Mouse (Mus musculus): ENCODE data around the gene Nprl2. TPM values are rescaled to one million over a fixed set of nuclear protein-coding genes. Genes with fewer than 3 reads are reported as not detected.

Nprl2 gene
- 24.8 and 31.3 TPM in 2 replicates for polyA plus RNA-seq (2012; rRNA removed)

DNA sequence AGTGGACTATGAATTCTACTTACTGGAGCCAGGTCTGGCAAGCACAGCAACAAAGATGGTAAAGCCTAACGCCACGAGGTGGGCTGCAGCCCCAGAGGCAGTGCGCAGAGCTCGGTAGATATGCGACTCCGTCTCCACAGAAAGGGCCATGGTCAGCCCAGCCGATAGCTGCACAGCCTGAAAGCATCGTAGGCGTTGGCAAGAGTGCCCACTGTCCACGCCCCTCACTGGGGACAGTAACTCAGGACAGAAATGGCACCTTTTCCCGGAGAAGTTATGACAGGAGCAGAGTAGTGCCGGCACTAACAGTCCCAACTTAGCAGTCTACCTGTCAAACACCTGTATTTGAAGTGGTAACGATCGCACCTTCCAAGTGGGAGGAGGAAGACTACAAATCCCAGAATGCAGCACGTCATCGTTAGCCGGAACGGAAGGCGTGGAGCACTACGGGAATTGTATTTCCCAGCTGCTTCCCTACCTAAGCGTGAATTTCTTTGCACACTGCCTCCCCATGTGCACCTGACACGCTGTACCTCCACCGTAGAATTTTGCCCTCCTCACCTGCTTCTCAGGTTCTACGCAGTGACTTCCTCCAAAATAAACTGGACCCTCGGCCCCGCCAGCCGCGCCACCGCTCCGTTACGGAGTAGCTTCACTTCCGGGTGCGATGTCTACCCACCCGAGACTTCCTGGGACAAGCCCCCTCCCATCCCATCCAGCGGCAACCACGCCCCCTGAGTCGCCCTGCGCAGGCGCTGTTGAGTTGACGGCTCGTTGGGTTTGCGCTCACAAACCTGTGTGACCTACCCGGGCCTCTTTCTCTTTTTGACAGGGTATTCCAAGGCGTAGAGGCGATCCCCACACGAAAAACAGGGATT, at the start of gene Nprl2, which contains the start of gene Cyb561d2:
Nprl2 (plus strand) TSS at position 753 of the 878 bp plus-strand sequence.
Cyb561d2 (minus strand) TSS at position 720 of the 878 bp plus-strand sequence.
- DNase-seq = peak; percentile 96
- H3K4me3 ChIP-seq (replicated peaks; ENCODE audit: extremely low read depth, low read depth, low read length) = peak within 1 kb of the TSS; percentile 95
- H3K4me1 ChIP-seq (ENCODE audit: control insufficient read depth, insufficient read depth, low read length) = peaks cover 13% of the 10 kb centered on the region
- under 1% methylated on average over 46 of the region's 46 CpGs for WGBS
- TF ChIP-seq POLR2A (IDR thresholded peaks at IDR 0.05; ENCODE audit: borderline replicate concordance, extremely low read depth, low read depth, low read length) = peak; percentile 69; the same call in 1 of the 2 replicates
- TF ChIP-seq CTCF (IDR thresholded peaks at IDR 0.05; ENCODE audit: insufficient read depth, low read length) = no peak

- TF ChIP-seq CTCF (IDR thresholded peaks at IDR 0.05; ENCODE audit: insufficient read depth, low read length) (no peak), POLR2A (IDR thresholded peaks at IDR 0.05; ENCODE audit: borderline replicate concordance, extremely low read depth, low read depth, low read length) (no peak)
- DNase-seq = no peak
- Histone ChIP-seq H3K4me1 (ENCODE audit: control insufficient read depth, insufficient read depth, low read length) (no peaks in the 10 kb centered on the region), H3K4me3 (replicated peaks; ENCODE audit: extremely low read depth, low read depth, low read length) (no peak overlapping the region)
- WGBS = 50% methylated on average over 1 of the region's 1 CpGs
These were observed 48.5 kb upstream of the Nprl2 start for GRCm38 (mm10) chr9:107493511-107493910.

GRCm38 (mm10) chr9:107494238-107494637, 47.8 kb upstream of the Nprl2 start:
- DNase-seq = no peak
- 83% methylated on average over 12 of the region's 12 CpGs for WGBS
- TF ChIP-seq CTCF (IDR thresholded peaks at IDR 0.05; ENCODE audit: insufficient read depth, low read length) (no peak), POLR2A (IDR thresholded peaks at IDR 0.05; ENCODE audit: borderline replicate concordance, extremely low read depth, low read depth, low read length) (no peak)

GRCm38 (mm10) chr9:107496359-107496758, 45.7 kb upstream of the Nprl2 start:
- WGBS = 74% methylated on average over 3 of the region's 3 CpGs
- Histone ChIP-seq H3K4me3 (replicated peaks; ENCODE audit: extremely low read depth, low read depth, low read length) (no peak overlapping the region), H3K4me1 (ENCODE audit: control insufficient read depth, insufficient read depth, low read length) (no peaks in the 10 kb centered on the region)
- TF ChIP-seq POLR2A (IDR thresholded peaks at IDR 0.05; ENCODE audit: borderline replicate concordance, extremely low read depth, low read depth, low read length) (no peak), CTCF (IDR thresholded peaks at IDR 0.05; ENCODE audit: insufficient read depth, low read length) (no peak)
- DNase-seq = no peak

More at GRCm38 (mm10) chr9:107494238-107494637, 47.8 kb upstream of the Nprl2 start:
- no peaks in the 10 kb centered on the region for H3K4me1 ChIP-seq (ENCODE audit: control insufficient read depth, insufficient read depth, low read length)
- H3K4me3 ChIP-seq (replicated peaks; ENCODE audit: extremely low read depth, low read depth, low read length) = no peak overlapping the region

GRCm38 (mm10) chr9:107500708-107501286, 41.2 kb upstream of the Nprl2 start:
- TF ChIP-seq POLR2A (IDR thresholded peaks at IDR 0.05; ENCODE audit: borderline replicate concordance, extremely low read depth, low read depth, low read length) (no peak), CTCF (IDR thresholded peaks at IDR 0.05; ENCODE audit: insufficient read depth, low read length) (no peak)
- no peak overlapping the region for H3K4me3 ChIP-seq (replicated peaks; ENCODE audit: extremely low read depth, low read depth, low read length)
- 77% methylated on average over 3 of the region's 3 CpGs for WGBS
- no peaks in the 10 kb centered on the region for H3K4me1 ChIP-seq (ENCODE audit: control insufficient read depth, insufficient read depth, low read length)
- no peak for DNase-seq

DNA sequence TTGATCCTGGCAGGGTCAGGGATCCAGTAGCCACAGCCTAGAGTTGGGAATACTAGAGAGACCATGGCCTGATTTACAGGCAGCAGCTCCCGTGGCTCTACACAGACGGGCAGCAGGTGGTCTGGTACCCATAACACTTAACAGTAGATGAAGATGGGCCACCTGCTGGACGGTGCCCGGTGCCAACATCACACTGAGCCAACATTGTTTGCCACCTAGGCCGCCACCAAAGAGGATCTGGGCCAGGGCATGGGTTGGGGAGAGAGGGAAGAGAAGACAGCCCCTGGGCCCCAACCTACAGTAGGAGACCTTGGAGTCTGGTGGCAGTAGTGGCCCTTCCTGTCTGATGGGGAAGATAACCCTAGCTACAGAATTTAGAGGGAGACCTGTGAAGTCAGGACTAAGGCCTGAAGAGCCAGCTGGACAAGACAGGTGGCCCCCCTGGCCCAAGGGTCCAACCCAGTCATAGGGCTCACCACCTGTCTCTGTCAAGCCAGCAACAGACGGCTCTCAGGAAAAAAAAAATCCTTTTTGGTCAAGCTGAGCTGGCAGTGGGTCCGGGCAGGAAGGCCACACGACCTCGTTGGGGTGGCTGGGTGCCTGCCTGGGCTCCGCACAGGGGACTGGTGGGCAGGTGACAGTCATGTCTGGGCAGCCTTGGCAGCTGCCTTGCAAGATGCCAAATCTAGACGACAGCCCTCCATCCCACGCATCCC, 39.7 kb upstream of the Nprl2 start:
- no peaks in the 10 kb centered on the region for H3K4me1 ChIP-seq (ENCODE audit: control insufficient read depth, insufficient read depth, low read length)
- H3K4me3 ChIP-seq (replicated peaks; ENCODE audit: extremely low read depth, low read depth, low read length) = no peak overlapping the region
- DNase-seq = no peak
- WGBS = 82% methylated on average over 12 of the region's 12 CpGs
- TF ChIP-seq POLR2A (IDR thresholded peaks at IDR 0.05; ENCODE audit: borderline replicate concordance, extremely low read depth, low read depth, low read length) (no peak), CTCF (IDR thresholded peaks at IDR 0.05; ENCODE audit: insufficient read depth, low read length) (no peak)

GRCm38 (mm10) chr9:107504662-107505537, 37.1 kb upstream of the Nprl2 start:
- no peak for DNase-seq
- no peak for TF ChIP-seq POLR2A (IDR thresholded peaks at IDR 0.05; ENCODE audit: borderline replicate concordance, extremely low read depth, low read depth, low read length)
- TF ChIP-seq CTCF (IDR thresholded peaks at IDR 0.05; ENCODE audit: insufficient read depth, low read length) = no peak
- Histone ChIP-seq H3K4me3 (replicated peaks; ENCODE audit: extremely low read depth, low read depth, low read length) (no peak overlapping the region), H3K4me1 (ENCODE audit: control insufficient read depth, insufficient read depth, low read length) (no peaks in the 10 kb centered on the region)
- 76% methylated on average over 19 of the region's 19 CpGs for WGBS

- TF ChIP-seq POLR2A (IDR thresholded peaks at IDR 0.05; ENCODE audit: borderline replicate concordance, extremely low read depth, low read depth, low read length) = no peak
- no peak for TF ChIP-seq CTCF (IDR thresholded peaks at IDR 0.05; ENCODE audit: insufficient read depth, low read length)
- 50% methylated on average over 10 of the region's 10 CpGs for WGBS
- Histone ChIP-seq H3K4me1 (ENCODE audit: control insufficient read depth, insufficient read depth, low read length) (no peaks in the 10 kb centered on the region), H3K4me3 (replicated peaks; ENCODE audit: extremely low read depth, low read depth, low read length) (no peak overlapping the region)
- DNase-seq = no peak
These were observed 33.8 kb upstream of the Nprl2 start for GRCm38 (mm10) chr9:107508266-107508665.
